Mouse (Mus musculus) CD4-positive helper T cell, adult 2 months (primary cell): ENCODE results near the gene Ncoa7.
"Not testable (repeated sequence)": the region's sequence is repeated elsewhere in the genome, so short reads cannot be mapped to it uniquely, and the experiment has no call there.

Experiments
- DNase-seq: peaks from one replicate; pipeline ENCODE4 v3.0.0-alpha.2; 2012; ENCODE audit warnings: low read depth, missing footprints, low spot score

Gene Ncoa7

GRCm38 (mm10) chr10:30787684-30788339, 15.3 kb downstream of the Ncoa7 start:
- no peak for DNase-seq

- no peak for DNase-seq
Measured at GRCm38 (mm10) chr10:30786103-30786754, 16.9 kb downstream of the Ncoa7 start.

- DNase-seq, result not testable (repeated sequence)
Measured at GRCm38 (mm10) chr10:30780921-30781320, 22.2 kb downstream of the Ncoa7 start.

GRCm38 (mm10) chr10:30778240-30778639, 24.9 kb downstream of the Ncoa7 start:
- no peak for DNase-seq

- no peak for DNase-seq
Measured at GRCm38 (mm10) chr10:30775987-30776386, 27.1 kb downstream of the Ncoa7 start.

GRCm38 (mm10) chr10:30775568-30775967, 27.6 kb downstream of the Ncoa7 start:
- no peak for DNase-seq

GRCm38 (mm10) chr10:30774396-30774795, 28.7 kb downstream of the Ncoa7 start:
- DNase-seq, result no peak

GRCm38 (mm10) chr10:30773181-30773580, 29.9 kb downstream of the Ncoa7 start:
- DNase-seq, result no peak

- no peak for DNase-seq
Measured at GRCm38 (mm10) chr10:30771417-30772158, 31.5 kb downstream of the Ncoa7 start.

GRCm38 (mm10) chr10:30768820-30769219, 34.3 kb downstream of the Ncoa7 start:
- DNase-seq, result no peak

GRCm38 (mm10) chr10:30768250-30768649, 34.9 kb downstream of the Ncoa7 start:
- no peak for DNase-seq

- no peak for DNase-seq
Measured at GRCm38 (mm10) chr10:30763179-30763770, 39.9 kb downstream of the Ncoa7 start.

GRCm38 (mm10) chr10:30762284-30762964, 40.7 kb downstream of the Ncoa7 start:
- DNase-seq, result no peak

GRCm38 (mm10) chr10:30759360-30760147, 43.6 kb downstream of the Ncoa7 start:
- no peak for DNase-seq

GRCm38 (mm10) chr10:30756064-30756463, 47.1 kb downstream of the Ncoa7 start:
- DNase-seq, result no peak

GRCm38 (mm10) chr10:30754825-30755457, 48.2 kb downstream of the Ncoa7 start:
- DNase-seq, result no peak

GRCm38 (mm10) chr10:30754082-30754481, 49.0 kb downstream of the Ncoa7 start:
- DNase-seq, result no peak

GRCm38 (mm10) chr10:30752485-30752884, 50.6 kb downstream of the Ncoa7 start:
- DNase-seq, result no peak

GRCm38 (mm10) chr10:30751586-30751985, 51.5 kb downstream of the Ncoa7 start:
- no peak for DNase-seq

- no peak for DNase-seq
Measured at GRCm38 (mm10) chr10:30749807-30750206, 53.3 kb downstream of the Ncoa7 start.
